Mouse (Mus musculus) midbrain, embryonic 11.5 days (tissue): ENCODE measurements at regions not wholly inside any gene's neighbourhood (a gene's known extent, or its start where the extent isn't known, plus 50 kb on each side); places are given as distances from the start of the nearest gene placed in this dataset.

Experiments
- ATAC-seq: fragments of 200-750 bp; cut with Nextera tagmentation; 2 replicates; pipeline ENCODE4 v1.8.0; 2017; ENCODE audit warnings: moderate TSS enrichment, moderate library complexity; ENCODE audit not compliant: low FRiP score
- DNase-seq: peaks from one replicate; pipeline ENCODE4 v3.0.0; 2015; ENCODE audit warnings: low spot score; ENCODE audit errors: missing footprints
- H3K27ac ChIP-seq: fragments of 300-500 bp; sonication (generic); 2 replicates; pipeline ENCODE4 v1.5.1; 2014; ENCODE audit warnings: low read depth, low read length
- H3K27me3 ChIP-seq: fragments of 300-500 bp; sonication (generic); 2 replicates; pipeline ENCODE4 v1.6.1; 2014; ENCODE audit warnings: mild to moderate bottlenecking, low read length, moderate library complexity, mixed read lengths; ENCODE audit not compliant: control insufficient read depth, insufficient read depth
- H3K36me3 ChIP-seq: fragments of 300-500 bp; sonication (generic); 2 replicates; pipeline ENCODE4 v1.6.1; 2014; ENCODE audit warnings: mild to moderate bottlenecking, low read length, moderate library complexity, mixed read lengths; ENCODE audit not compliant: control insufficient read depth, insufficient read depth
- H3K4me1 ChIP-seq: fragments of 300-500 bp; sonication (generic); 2 replicates; pipeline ENCODE4 v1.6.1; 2014; ENCODE audit warnings: low read length; ENCODE audit not compliant: control insufficient read depth, insufficient read depth
- H3K4me2 ChIP-seq: fragments of 300-500 bp; sonication (generic); 2 replicates; pipeline ENCODE4 v1.6.1; 2014; ENCODE audit warnings: mild to moderate bottlenecking, moderate library complexity
- H3K4me3 ChIP-seq: fragments of 300-500 bp; sonication (generic); 2 replicates; pipeline ENCODE4 v1.5.1; 2014; ENCODE audit warnings: low read depth, low read length
- H3K9ac ChIP-seq: fragments of 300-500 bp; sonication (generic); 2 replicates; pipeline ENCODE4 v1.6.1; 2014; ENCODE audit warnings: low read length
- H3K9me3 ChIP-seq: fragments of 300-500 bp; sonication (generic); 2 replicates; pipeline ENCODE4 v1.6.1; 2016; ENCODE audit warnings: low read length; ENCODE audit not compliant: control insufficient read depth
- WGBS: fragments of 180-500 bp; shearing (Covaris S2); extraction: QIAGEN DNeasy Blood & Tissue Kit; methylation state at CpG from one replicate; pipeline ENCODE4 v1.1.7; 2014; 5-methylcytosine and 5-hydroxymethylcytosine counted together

GRCm38 (mm10) chr1:42261800-42262199, 433.8 kb upstream of the Pou3f3 start:
- Histone ChIP-seq H3K9me3 (no peaks in the 10 kb centered on the region), H3K4me2 (peak overlapping the region; percentile 46), H3K27ac (peak overlapping the region; percentile 61; the same call in 1 of the 2 replicates), H3K27me3 (no peaks in the 10 kb centered on the region), H3K4me1 (peaks cover 47% of the 10 kb centered on the region), H3K36me3 (no peaks in the 10 kb centered on the region), H3K4me3 (peak overlapping the region; percentile 22), H3K9ac (peak overlapping the region; percentile 67)
- WGBS: 3% methylated on average over 13 of the region's 13 CpGs
- peak; percentile 95 for DNase-seq
- ATAC-seq: no peak

GRCm38 (mm10) chr1:42262606-42263005, 433.0 kb upstream of the Pou3f3 start:
- peak overlapping the region; percentile 46 for H3K4me2 ChIP-seq
- H3K4me3 ChIP-seq: no peak overlapping the region
- peak overlapping the region; percentile 43; the same call in 1 of the 2 replicates for H3K9ac ChIP-seq
- no peaks in the 10 kb centered on the region for H3K27me3 ChIP-seq
- H3K27ac ChIP-seq: no peak overlapping the region
- ATAC-seq (no peak), DNase-seq (no peak)
- H3K9me3 ChIP-seq: no peaks in the 10 kb centered on the region
- peaks cover 39% of the 10 kb centered on the region for H3K4me1 ChIP-seq
- no peaks in the 10 kb centered on the region for H3K36me3 ChIP-seq
- WGBS: 41% methylated on average over 5 of the region's 5 CpGs

- Histone ChIP-seq H3K4me2 (no peak overlapping the region), H3K27me3 (no peaks in the 10 kb centered on the region), H3K4me3 (no peak overlapping the region), H3K9ac (no peak overlapping the region), H3K4me1 (peaks cover 13% of the 10 kb centered on the region; the same call in 1 of the 2 replicates), H3K27ac (no peak overlapping the region; the same call in 1 of the 2 replicates), H3K36me3 (no peaks in the 10 kb centered on the region), H3K9me3 (peaks cover 8% of the 10 kb centered on the region; the same call in 1 of the 2 replicates)
- ATAC-seq (0 out of 2 replicates have a peak, but pooled peaks have one; percentile 40), DNase-seq (peak; percentile 89)
- 37% methylated on average over 8 of the region's 8 CpGs for WGBS
Measured at GRCm38 (mm10) chr1:42277130-42277529, 418.4 kb upstream of the Pou3f3 start.

GRCm38 (mm10) chr1:42295841-42296240, 399.7 kb upstream of the Pou3f3 start:
- Histone ChIP-seq H3K4me3 (no peak overlapping the region), H3K4me2 (no peak overlapping the region), H3K4me1 (no peaks in the 10 kb centered on the region), H3K9ac (no peak overlapping the region), H3K27ac (no peak overlapping the region), H3K27me3 (no peaks in the 10 kb centered on the region), H3K36me3 (no peaks in the 10 kb centered on the region), H3K9me3 (no peaks in the 10 kb centered on the region)
- no peak for ATAC-seq
- peak; percentile 66 for DNase-seq
- WGBS: 85% methylated on average over 10 of the region's 10 CpGs

GRCm38 (mm10) chr1:42309251-42309650, 386.3 kb upstream of the Pou3f3 start:
- peak; percentile 68 for DNase-seq
- H3K4me1 ChIP-seq: no peaks in the 10 kb centered on the region
- no peak overlapping the region for H3K27ac ChIP-seq
- no peak overlapping the region for H3K4me2 ChIP-seq
- H3K9me3 ChIP-seq: no peaks in the 10 kb centered on the region
- no peak overlapping the region for H3K4me3 ChIP-seq
- H3K27me3 ChIP-seq: no peaks in the 10 kb centered on the region
- ATAC-seq: no peak
- 91% methylated on average over 1 of the region's 1 CpGs for WGBS
- no peak overlapping the region for H3K9ac ChIP-seq
- H3K36me3 ChIP-seq: no peaks in the 10 kb centered on the region

GRCm38 (mm10) chr1:42313494-42313893, 382.1 kb upstream of the Pou3f3 start:
- Histone ChIP-seq H3K4me1 (no peaks in the 10 kb centered on the region), H3K9ac (no peak overlapping the region), H3K4me2 (no peak overlapping the region), H3K4me3 (no peak overlapping the region), H3K27me3 (no peaks in the 10 kb centered on the region), H3K9me3 (no peaks in the 10 kb centered on the region), H3K36me3 (no peaks in the 10 kb centered on the region), H3K27ac (no peak overlapping the region)
- no peak for ATAC-seq
- 85% methylated on average over 4 of the region's 4 CpGs for WGBS
- peak; percentile 21 for DNase-seq

GRCm38 (mm10) chr1:42351884-42352283, 343.7 kb upstream of the Pou3f3 start:
- Histone ChIP-seq H3K27ac (no peak overlapping the region), H3K9ac (no peak overlapping the region), H3K27me3 (no peaks in the 10 kb centered on the region), H3K4me2 (no peak overlapping the region), H3K36me3 (no peaks in the 10 kb centered on the region), H3K4me1 (peaks cover 4% of the 10 kb centered on the region), H3K9me3 (no peaks in the 10 kb centered on the region), H3K4me3 (no peak overlapping the region)
- 70% methylated on average over 4 of the region's 4 CpGs for WGBS
- ATAC-seq (no peak), DNase-seq (no peak)

- Histone ChIP-seq H3K36me3 (no peaks in the 10 kb centered on the region), H3K9ac (no peak overlapping the region), H3K27ac (no peak overlapping the region), H3K4me2 (no peak overlapping the region), H3K27me3 (no peaks in the 10 kb centered on the region), H3K4me3 (no peak overlapping the region), H3K4me1 (peaks cover 4% of the 10 kb centered on the region), H3K9me3 (no peaks in the 10 kb centered on the region)
- WGBS: 65% methylated on average over 13 of the region's 13 CpGs
- DNase-seq (no peak), ATAC-seq (no peak)
Measured at GRCm38 (mm10) chr1:42352389-42352788, 343.2 kb upstream of the Pou3f3 start.

GRCm38 (mm10) chr1:42353096-42353495, 342.5 kb upstream of the Pou3f3 start:
- Histone ChIP-seq H3K4me1 (peaks cover 4% of the 10 kb centered on the region), H3K27me3 (no peaks in the 10 kb centered on the region), H3K4me2 (no peak overlapping the region), H3K4me3 (no peak overlapping the region), H3K27ac (no peak overlapping the region), H3K36me3 (no peaks in the 10 kb centered on the region), H3K9me3 (no peaks in the 10 kb centered on the region), H3K9ac (no peak overlapping the region)
- no peak for ATAC-seq
- no peak for DNase-seq
- 93% methylated on average over 8 of the region's 8 CpGs for WGBS
